Mouse (Mus musculus) right cerebral cortex, postnatal 25 days (tissue): ENCODE data around the gene Gm49711.
"Not testable (repeated sequence)": the region's sequence is repeated elsewhere in the genome, so short reads cannot be mapped to it uniquely, and the experiment has no call there.

Experiments
- DNase-seq: peaks from one replicate; pipeline ENCODE4 v3.0.0; 2022

Gene Gm49711

GRCm38 (mm10) chr16:92064801-92065200 lies 6.7 kb downstream of the Gm49711 start:
- no peak for DNase-seq

DNA sequence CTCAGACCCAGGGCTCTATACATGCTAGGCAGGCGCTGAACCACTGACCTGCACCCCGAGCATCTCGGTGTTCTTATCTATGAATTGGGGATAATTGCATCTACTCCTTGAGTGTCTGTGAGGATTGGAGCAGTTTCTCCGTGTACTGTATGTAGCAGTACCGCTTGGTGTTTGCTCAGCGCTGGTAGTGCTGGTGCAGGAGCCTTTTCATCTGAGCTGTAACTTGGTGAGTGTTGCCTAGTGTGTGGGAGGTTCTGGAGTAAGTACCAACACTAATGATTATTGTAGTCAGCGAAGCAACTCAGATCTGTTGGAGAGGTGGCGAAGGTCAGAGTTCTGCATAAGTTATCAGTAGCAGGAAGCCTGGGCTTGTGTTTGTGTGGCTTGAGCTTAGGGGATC lies 12.2 kb downstream of the Gm49711 start:
- DNase-seq: no peak

DNA sequence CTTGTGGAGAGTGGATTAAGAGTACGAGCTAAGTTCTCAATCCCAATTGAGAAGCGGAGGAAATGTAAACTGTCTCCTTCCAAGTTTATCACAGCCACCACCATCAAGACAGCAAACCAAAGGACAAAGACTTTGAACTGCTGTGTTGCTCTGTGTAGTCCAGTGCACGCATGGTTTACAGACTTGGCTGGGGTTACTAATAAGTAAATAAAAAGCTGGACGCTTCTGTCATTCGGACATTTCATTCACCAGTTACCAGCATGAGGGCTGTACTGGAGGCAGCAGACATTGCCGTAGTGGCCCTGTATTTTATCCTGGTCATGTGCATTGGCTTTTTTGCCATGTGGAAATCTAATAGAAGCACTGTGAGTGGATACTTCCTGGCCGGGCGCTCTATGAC lies 18.7 kb downstream of the Gm49711 start:
- no peak for DNase-seq

- DNase-seq: no peak
These were observed 25.8 kb downstream of the Gm49711 start for GRCm38 (mm10) chr16:92083771-92084453.

DNA sequence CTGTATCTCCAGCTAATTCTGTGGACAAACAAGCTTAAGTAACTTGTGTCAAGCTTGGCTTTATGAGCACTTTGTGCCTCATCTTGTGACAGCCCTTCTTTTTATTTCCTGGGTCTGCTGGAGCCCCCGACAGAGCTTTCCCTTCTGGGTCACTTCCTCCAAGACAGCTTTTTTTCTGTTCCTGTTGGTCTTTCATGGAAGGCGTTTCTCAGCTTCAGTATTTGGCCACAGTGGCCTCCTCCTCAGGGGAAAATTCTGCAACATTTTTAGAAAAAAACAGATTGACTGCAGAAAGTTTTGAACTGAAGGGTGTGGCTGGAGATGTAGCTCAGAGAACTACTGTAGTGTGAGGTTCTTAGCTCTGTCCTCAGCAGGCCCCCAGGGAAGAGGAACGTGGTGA lies 31.1 kb downstream of the Gm49711 start:
- DNase-seq: no peak

DNA sequence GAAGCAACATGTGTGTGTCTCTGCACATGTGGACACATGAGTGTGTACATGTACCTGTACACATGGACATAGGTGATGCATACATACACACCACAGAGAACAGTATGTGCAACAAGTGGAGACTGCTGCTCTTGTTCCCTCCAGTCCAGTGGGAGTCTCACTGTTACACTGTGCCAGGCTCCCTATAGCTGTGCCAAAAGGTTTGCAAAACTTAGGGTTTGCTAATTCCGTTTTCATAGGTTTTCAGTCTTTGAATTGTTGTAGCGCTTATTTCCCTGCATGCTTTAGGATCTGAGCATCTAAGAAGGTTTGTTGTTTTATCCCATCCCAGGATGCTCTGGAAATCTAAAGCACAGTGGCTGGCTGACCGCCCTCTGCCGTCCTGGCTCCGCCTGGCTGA lies 33.8 kb downstream of the Gm49711 start:
- no peak for DNase-seq

GRCm38 (mm10) chr16:92098351-92099051 lies 40.4 kb downstream of the Gm49711 start:
- no peak for DNase-seq

DNA sequence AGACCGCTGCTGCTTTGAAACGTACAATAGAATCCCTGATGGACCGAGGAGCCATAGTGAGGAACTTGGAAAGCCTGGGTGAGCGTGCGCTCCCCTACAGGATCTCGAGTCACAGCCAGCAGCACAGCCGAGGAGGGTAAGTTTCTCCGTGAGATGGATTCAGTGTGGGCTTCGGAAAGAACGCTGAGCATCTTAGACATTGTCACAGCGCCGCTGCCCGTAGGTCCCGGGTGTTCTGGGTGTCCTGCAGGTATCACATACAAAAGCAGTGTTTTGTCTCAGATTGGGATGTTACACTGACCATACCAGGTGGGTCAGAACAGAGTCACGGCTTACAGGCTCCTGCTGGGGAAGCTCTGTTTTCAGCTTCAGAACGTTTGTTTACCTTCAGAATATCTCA lies 41.5 kb downstream of the Gm49711 start:
- DNase-seq: no peak

DNA sequence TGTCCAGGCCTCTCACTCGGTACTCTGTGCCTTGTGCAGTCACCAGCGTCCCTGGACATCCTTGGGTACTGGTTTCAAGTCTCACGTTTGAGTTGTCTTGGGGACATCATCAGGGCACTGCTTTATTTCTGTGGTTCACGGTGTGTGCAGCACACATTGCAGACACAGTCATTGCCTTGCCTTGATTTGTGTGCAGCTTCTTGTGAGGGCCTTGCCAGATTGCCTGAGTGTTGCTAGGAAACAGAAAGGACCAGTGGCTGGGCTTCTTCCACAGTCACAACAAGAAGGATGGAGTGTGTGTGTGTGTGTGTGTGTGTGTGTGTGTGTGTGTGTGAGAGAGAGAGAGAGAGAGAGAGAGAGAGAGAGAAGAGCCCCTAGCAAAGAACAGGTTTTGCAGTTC lies 42.0 kb downstream of the Gm49711 start:
- peak; percentile 56 for DNase-seq

GRCm38 (mm10) chr16:92102115-92102514 lies 44.0 kb downstream of the Gm49711 start:
- DNase-seq: no peak

DNA sequence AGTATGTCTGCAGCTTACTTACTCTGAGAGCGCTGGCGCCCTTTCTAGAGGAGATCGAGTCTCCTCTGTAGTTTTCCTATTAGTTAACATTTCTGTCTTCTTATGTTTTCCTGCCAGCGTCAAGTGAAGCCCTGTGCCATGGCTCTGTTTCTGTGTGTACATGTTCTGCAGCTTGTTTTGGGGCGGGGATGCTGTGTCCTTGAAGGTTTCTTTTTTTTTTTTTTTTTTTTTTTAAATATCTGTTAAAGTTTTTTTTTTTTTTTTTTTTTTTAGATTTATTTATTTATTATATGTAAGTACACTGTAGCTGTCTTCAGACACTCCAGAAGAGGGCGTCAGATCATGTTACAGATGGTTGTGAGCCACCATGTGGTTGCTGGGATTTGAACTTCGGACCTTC lies 44.8 kb downstream of the Gm49711 start:
- DNase-seq: not testable (repeated sequence)

- DNase-seq: no peak
These were observed 45.6 kb downstream of the Gm49711 start for GRCm38 (mm10) chr16:92103572-92104331.

GRCm38 (mm10) chr16:92104332-92104590 lies 46.1 kb downstream of the Gm49711 start:
- no peak for DNase-seq

- DNase-seq: no peak
These were observed 46.8 kb downstream of the Gm49711 start for GRCm38 (mm10) chr16:92104951-92105350.

DNA sequence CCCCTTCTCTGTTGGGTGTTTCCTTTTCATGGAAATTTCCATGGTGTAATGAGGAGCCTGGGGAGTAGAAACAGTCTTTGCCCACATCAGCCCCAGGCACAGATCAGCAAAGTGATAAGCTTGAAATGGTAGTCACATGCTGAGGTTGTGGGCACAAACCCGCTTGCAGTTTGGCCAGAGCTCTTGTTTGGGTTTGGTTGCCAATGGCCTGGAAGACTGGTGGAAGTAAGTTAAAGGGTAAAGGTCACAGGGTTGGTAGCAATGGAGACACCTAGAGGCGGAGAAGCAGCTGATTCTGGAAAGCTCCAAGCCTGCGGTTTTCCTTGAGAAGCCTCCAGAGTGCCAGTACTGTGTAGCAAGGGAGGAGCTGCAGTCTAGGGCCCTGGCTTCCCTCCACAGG lies 47.5 kb downstream of the Gm49711 start:
- DNase-seq: no peak

- no peak for DNase-seq
These were observed 49.2 kb downstream of the Gm49711 start for GRCm38 (mm10) chr16:92107346-92107745.

DNA sequence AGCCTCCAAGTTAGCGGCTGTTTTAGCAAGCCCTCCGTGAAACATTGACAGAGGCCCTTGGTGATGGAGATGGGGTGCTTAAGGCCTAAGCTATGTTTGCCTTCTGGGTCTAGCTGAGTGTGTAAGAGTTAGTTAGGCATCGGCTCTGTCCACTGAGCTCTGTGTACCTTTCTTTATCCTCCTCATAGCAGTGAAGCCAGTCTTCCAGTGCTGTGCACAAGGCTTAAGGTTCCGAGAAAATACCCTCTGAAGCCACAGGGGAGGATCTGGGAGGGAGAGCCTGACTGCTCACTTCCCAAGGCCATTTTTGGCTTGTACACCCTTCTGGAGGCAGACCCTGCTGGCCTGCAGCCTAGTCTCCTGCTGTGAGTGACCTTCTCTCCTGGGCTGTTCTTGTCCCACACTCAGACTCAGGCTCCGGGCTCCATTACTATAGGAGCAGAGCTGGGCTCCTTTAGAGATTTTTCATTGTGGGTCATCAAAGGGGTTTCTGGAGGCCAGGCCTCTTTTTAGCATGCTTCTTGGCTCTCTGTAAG lies 56.7 kb downstream of the Gm49711 start:
- no peak for DNase-seq

GRCm38 (mm10) chr16:92115611-92116421 lies 57.7 kb downstream of the Gm49711 start:
- peak; percentile 62 for DNase-seq

DNA sequence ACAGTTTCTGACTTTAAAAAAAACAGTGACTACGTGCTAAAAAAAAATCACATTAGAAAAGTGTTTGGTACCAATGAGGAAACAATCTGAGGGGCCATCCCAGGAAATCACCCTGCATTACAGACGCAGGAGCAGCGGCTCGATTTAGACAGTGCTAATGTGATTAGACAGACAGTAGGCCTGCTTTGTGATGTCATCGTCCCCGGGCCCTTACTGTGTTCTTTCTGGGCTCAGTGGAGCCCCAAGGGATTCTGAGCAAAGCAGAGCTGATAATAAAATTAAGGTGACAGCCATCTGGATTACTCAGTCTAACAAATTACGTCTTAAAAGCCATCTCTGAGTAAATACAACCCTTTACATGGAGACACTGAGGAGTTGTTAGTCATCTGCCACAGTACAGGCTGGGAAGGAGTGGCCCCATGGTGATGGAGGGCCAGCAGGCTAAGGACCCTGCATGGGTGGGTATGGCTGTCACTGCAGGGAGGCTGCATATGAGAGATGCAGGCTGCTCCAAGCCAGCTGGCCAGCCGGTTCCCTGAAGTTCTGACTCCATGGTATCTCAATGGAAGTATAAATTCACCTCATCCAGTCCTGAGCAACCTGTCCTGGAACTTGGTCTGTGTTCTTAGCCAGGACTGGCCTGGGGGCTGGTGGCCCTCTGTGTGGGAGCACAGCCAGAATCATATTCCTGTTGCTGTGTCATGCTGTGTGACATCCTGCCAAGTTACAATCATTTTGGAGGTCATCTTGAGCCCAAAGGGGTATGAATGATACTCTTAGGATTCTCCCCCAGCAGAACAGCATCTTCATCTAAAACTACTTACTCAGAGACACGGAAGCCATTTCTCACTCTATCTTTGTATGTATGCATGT lies 59.5 kb downstream of the Gm49711 start:
- DNase-seq: no peak

- DNase-seq: no peak
These were observed 60.9 kb downstream of the Gm49711 start for GRCm38 (mm10) chr16:92119013-92119515.

DNA sequence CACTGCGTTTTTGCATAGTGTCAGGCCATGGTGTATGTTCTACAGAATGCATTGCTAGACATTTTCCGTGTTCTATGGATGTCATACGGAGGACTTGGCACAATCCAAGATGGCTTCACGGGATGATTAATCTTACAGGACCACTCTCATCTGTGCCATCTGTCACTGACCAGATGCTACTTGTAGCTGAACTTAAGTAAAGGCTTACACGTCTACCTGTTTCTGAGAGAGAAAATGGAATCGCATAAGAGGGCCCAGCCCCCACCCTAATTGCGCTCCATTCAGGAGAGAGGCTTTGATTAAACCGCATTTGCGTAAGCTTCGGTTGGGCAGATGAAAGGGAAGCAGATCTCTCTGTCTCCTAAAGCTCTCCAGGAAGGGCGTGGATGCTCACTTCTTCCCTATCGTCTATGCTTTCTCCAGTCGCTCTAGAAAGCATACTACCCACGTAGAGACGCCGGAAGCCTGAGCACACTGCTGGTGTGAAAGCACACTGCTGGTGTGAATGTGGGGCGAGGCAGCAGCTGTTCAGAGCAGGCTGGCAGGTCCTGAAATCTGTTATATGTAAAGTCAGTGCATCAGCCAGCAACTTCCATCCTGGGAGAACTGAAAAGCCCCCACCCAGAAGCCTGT lies 62.9 kb downstream of the Gm49711 start:
- DNase-seq: peak; percentile 54
